Mouse (Mus musculus): Measurements from ENCODE around the gene Sept6.
A peak's percentile ranks its signal among the peaks of the same experiment; 100 is the strongest.

The Sept6 gene

GRCm38 (mm10) chrX:36991694-36992093 lies at the start of gene Sept6:
Gene Sept6, minus strand, starts transcription at chrX:36991794.
- no peak for DNase-seq (ENCODE audit: low read depth)

GRCm38 (mm10) chrX:37028378-37028777 lies 36.8 kb upstream of the Sept6 start:
- DNase-seq (ENCODE audit: low read depth), result no peak

GRCm38 (mm10) chrX:37023652-37024309 lies 32.2 kb upstream of the Sept6 start:
- DNase-seq (ENCODE audit: low read depth), result no peak

DNA sequence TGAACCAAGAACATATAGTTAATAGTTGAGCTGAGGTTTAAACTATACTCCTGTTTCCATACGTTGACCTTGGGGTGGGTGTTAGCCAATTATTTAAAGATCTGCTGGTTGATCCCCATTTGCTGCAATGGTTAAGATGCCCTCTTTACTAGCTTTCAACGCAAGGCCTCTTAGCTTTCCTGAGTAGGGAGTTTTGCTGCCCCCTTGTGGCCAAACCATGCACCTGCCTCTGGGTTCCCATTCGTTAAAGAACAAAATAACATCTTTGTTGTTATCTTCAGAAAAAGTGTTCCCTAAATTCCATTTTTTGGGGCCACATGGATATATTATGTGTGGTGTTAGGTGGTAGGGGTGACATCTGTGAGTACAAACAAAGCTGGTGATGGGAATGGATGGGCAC lies 31.1 kb upstream of the Sept6 start:
- peak; percentile 80 for DNase-seq (ENCODE audit: low read depth)

GRCm38 (mm10) chrX:37019045-37019444 lies 27.5 kb upstream of the Sept6 start:
- DNase-seq (ENCODE audit: low read depth), result peak; percentile 43

GRCm38 (mm10) chrX:37018150-37018654 lies 26.6 kb upstream of the Sept6 start:
- no peak for DNase-seq (ENCODE audit: low read depth)

DNA sequence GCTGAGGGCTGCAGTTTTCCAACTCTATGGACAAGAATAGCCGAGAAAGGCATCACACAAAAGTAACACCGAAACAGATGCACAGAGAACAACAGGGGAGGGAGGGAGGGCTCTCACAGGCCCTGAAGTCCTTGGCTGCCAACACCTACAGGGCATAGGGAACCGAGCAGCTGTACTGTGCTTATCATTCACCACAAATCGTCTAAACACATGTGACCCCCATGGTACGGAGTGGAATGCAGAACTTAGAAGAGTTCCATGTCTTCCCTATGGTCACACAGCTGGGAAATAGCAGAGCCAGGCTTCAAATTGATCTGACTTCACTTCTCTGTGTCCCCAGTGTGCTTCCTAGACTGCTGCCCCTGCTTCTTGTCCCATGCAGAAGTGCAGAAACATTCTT lies 22.3 kb upstream of the Sept6 start:
- no peak for DNase-seq (ENCODE audit: low read depth)

GRCm38 (mm10) chrX:36991039-36991438 lies 555 bp downstream of the Sept6 start:
- DNase-seq (ENCODE audit: low read depth), result peak; percentile 35

DNA sequence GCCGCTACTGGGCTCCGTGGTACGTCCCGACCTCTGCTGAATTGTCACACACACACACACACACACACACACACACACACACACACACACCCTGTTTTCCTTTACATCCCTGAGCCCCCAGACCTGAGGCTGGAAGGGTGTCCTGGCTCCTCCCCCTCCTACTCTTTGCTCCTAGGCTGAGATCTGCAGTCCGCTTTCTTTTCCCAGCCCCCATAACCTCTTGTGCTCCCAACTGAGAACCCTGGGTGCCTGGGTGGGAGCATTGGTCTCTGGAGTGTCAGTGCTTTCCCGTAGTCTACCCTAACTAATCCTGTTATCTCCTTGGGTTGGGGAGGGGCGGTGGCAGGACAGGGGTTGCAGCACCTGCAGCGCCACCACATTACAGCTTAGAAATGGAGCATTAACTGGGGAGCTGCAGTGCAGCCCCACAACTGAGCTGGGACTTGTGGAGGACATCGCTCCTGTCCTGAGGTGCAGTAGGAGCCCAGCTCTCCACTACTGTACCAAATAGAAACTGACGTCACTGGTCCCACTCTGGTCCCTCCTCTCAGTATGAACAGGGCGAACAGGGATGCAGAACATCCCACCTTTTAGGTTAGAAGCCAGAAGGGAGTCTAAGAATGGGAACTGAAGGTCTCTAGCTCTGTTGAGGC lies 1.7 kb downstream of the Sept6 start:
- no peak for DNase-seq (ENCODE audit: low read depth)

DNA sequence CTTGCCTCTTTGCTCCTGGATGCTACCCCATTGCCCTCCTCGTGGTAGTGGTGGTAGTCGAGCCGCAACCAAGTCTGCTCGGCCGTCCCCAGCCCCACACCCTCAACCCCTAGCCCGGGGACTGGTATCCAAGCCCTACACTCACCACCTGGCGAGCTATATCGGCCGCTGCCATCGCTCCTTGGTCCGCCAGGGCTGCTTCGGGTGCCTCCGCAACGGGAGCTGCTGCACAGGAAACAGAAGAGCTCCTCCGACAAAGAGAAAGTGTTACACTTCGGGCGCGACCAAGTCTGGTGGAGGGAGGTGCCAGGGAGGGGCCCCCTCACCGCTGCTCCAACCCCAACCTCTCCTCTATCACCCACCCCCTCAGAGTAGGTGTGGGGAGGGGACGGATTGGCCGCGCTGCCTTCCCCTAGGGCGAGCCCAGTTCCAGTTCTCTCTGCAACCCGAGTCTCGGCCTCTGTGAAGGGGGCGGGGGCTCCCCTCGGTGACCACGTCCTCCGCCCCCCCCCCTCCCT lies 2.3 kb downstream of the Sept6 start:
- peak; percentile 88 for DNase-seq (ENCODE audit: low read depth)

- DNase-seq (ENCODE audit: low read depth), result peak; percentile 29
Observed at GRCm38 (mm10) chrX:36988754-36989153, 2.8 kb downstream of the Sept6 start.

DNA sequence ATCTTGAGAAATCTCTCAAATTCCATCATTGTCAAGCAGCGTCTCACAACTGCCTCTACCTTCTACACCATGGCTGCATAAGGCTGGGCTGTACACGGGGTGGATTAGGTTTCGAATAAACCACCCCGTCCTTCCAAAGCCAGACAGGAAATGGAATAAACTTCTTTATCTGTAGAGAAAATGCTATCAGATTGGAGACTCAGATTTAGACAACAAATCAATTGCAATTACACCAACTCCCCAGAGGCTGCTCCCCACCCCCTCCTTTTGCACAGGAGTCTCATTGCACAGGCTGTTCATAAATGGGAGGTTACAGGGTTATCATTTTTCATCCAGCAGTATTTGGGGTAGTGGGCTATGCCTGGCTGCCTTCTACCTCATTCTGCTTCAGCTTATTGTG lies 3.7 kb downstream of the Sept6 start:
- peak; percentile 55 for DNase-seq (ENCODE audit: low read depth)

DNA sequence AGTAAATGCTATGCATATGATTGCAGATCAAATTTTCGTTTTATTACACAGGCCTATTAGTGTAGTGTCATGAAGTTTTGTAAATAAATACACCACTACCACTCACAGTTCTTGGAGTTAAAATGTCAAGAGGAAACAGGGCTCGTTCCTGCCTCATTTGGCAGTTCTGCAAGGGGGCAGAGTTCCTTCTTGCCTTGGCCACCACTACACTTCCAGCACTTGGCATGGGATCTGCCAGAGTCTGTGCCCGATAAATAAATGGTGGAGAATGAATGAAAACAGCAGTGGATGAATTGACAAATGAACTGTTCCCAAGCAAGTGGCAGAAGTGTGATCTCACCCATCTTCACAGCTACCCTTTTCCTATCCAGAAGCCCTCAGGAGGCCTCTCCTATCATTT lies 6.6 kb downstream of the Sept6 start:
- peak; percentile 8 for DNase-seq (ENCODE audit: low read depth)

DNA sequence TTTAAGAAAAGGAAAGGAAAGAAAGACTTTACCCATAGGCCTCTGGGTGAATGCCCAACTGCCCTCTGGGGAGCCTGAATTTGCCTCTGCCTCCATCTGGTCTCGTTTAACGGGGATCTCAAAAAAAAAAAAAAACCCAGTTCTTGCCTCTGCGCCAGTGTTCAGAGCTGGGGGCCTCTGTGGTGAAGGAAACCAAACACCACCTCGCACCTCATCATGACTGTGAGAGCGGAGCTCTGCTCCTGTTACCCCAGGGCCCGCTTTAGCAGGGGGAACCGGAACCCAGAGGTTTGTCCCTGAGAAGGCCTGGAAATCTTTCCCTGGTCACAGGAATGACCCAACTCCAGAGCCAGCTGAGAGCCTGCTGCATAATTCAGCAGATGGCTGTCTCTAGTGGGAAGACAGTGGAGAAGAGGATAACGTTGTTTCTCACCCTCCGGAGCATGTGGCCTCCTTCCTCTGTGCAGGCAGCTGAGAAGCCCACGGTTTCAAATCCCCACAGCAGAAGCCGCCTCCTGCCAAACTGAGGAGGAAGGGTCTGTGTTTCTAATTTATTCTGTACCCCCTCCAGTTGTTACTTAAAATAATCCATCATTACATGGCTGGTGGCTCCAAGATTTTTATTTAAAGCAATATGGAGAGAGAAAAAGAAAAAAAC lies 7.8 kb downstream of the Sept6 start:
- peak; percentile 46 for DNase-seq (ENCODE audit: low read depth)

DNA sequence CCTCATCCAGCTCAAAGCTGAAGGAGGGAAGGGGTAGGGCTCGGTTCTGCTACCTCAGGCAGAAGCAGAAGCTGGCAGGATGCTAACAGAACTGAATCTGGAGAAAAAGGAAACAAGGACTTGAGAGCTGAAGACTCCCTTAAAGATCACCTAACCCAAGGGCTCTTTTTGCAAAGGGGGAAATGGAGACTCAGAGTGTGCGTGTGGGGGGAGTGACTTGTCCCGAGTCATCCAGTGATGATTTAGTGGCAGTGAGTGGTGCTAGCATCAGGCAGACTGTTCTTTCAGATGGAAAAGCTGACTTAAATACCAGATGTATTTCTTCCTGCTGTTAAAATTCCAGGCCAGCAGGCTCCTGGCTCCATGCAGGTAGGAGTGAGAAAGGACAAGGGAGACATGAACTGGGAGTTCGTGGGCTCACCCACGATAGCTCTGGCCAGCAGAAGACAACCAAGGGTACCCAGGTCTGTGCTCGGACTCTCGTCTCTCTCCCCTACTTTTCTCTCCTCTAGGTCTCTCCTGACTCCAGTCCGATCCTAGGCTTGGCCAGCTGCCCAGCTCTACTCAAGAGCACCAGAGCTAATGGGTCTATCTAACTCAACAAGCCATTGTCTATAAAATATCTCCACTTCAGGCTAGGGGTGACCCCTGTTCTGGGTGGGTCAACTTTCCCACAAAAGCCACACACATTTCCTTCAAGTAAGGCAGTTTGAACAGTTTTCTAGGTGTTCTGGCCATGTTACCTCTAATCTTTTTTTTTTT lies 8.5 kb downstream of the Sept6 start:
- peak; percentile 45 for DNase-seq (ENCODE audit: low read depth)

GRCm38 (mm10) chrX:36980563-36981187 lies 10.9 kb downstream of the Sept6 start:
- peak; percentile 87 for DNase-seq (ENCODE audit: low read depth)

GRCm38 (mm10) chrX:36977863-36978262 lies 13.7 kb downstream of the Sept6 start:
- DNase-seq (ENCODE audit: low read depth), result no peak

DNA sequence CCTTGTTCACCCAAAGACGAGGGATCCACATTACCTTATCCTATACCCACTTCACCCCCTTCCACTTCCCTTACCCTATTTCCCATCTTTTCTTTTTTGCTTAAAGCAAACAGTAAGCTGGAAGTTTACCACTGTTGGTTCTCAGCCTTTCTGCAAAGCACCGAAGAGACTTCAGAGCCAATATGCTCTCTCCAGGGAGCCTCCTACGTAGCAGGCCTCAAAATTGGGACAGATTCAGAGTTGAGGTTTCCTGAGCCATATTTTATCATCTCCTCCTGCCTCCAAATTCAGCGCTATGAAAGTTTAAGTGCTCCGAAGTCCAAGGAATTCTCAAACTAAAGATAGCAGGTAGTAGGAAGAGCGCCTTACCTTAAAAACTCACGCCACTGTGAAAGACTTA lies 14.6 kb downstream of the Sept6 start:
- DNase-seq (ENCODE audit: low read depth), result no peak

DNA sequence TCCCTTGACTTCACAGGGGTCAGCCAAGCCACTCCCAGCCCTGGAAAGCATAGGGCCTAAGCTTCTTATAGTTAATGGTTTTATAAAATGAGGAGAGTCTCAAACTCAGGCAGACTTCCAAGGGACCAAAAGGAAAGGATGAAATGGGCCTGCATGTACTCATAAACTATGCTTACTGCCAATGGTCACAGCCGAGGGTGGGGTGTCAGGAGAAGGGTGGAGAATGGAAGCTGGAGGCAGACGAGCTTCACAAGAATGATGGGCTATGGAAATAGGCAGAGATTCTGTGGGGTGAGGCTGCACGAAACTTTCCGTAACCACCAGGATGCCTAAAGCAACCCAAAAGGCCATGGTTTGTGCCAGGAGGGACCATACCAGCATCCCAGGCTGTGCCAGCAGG lies 15.3 kb downstream of the Sept6 start:
- DNase-seq (ENCODE audit: low read depth), result no peak

DNA sequence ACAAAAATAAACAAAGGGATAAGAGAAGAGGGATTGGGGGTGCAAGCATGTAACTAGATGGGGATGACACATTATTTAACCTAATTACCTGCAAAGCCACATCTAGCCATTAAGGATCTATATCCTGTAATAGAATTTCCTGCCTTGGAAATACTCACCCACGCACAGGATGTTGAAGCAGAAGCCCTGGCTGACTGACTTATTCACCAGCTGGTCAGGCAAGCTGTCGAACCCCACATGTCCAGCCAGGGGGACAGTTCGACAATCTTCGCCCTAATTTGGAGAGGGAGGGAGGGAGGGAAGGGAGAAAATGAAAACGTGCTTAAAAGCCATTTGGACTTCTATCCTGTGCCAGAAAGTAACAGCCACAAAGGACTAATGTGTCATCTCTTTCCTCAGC lies 16.7 kb downstream of the Sept6 start:
- DNase-seq (ENCODE audit: low read depth), result no peak

DNA sequence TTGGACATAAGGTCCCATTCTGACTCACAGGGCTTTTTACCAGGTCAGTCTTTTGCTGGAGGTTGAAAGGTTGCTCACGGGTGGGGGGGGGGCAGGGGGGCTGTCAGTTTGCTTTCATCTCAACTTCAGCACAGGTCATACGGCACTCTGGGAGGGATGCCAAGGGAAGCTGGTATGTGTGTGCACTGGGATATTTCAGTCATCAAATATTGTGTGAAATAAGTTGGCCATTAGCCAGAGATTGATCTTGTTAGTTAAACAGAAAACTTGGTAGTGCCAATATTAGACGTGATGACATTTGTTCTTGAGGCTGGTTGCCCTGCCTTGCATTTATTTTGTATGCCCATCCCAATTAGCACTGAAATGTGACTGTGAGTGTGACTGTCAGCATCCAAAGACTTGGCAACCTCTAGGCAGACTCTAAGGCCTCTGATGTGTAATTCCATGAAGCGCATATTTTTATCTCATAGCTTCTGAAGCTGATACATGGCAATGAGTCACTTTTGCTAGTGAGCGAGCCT lies 18.6 kb downstream of the Sept6 start:
- DNase-seq (ENCODE audit: low read depth), result no peak

All from naive thymus-derived CD4-positive, alpha-beta T cell, adult 2 months (primary cell).